Mouse (Mus musculus) thymus, adult 2 months (tissue): ENCODE measurements around the gene Dip2c. TPM values are rescaled to one million over a fixed set of nuclear protein-coding genes. Genes with fewer than 3 reads are reported as not detected.
A peak's percentile ranks its signal among the peaks of the same experiment; 100 is the strongest.

Source experiments
- DNase-seq: peaks from one replicate; pipeline ENCODE4 v3.0.0; 2021
- H3K27ac ChIP-seq: fragments of 200-500 bp; 2 replicates; pipeline ENCODE4 v1.5.1; 2012; ENCODE audit warnings: low read length, control low read depth; ENCODE audit not compliant: control insufficient read depth, insufficient read depth
- H3K27me3 ChIP-seq: fragments of 200-500 bp; 2 replicates; pipeline ENCODE4 v1.6.1; 2012; ENCODE audit warnings: mild to moderate bottlenecking, low read length, moderate library complexity, mixed read lengths; ENCODE audit not compliant: control insufficient read depth, insufficient read depth
- H3K36me3 ChIP-seq: fragments of 200-500 bp; 2 replicates; pipeline ENCODE4 v1.6.1; 2012; ENCODE audit warnings: mild to moderate bottlenecking, low read length, moderate library complexity; ENCODE audit not compliant: control insufficient read depth, insufficient read depth
- H3K4me1 ChIP-seq: fragments of 200-500 bp; replicated peaks from 2 replicates; pipeline ENCODE4 v1.6.1; 2012; ENCODE audit warnings: low read length; ENCODE audit not compliant: control insufficient read depth, insufficient read depth
- H3K4me3 ChIP-seq: fragments of 200-500 bp; 2 replicates; pipeline ENCODE4 v1.5.1; 2012; ENCODE audit warnings: mild to moderate bottlenecking, low read length, control low read depth, moderate library complexity; ENCODE audit not compliant: control insufficient read depth, insufficient read depth
- CTCF ChIP-seq: fragments of 200-500 bp; IDR thresholded peaks from 2 replicates; pipeline ENCODE4 v1.5.1; 2012; ENCODE audit warnings: mild to moderate bottlenecking, control low read depth, low read length, moderate library complexity, borderline replicate concordance; ENCODE audit not compliant: control insufficient read depth, poor library complexity, insufficient read depth; ENCODE audit errors: extremely low read depth
- POLR2A ChIP-seq: fragments of 200-500 bp; IDR thresholded peaks from 2 replicates; pipeline ENCODE4 v1.6.1; 2012; ENCODE audit warnings: mild to moderate bottlenecking, low read length, control low read depth, moderate library complexity; ENCODE audit not compliant: control insufficient read depth, poor library complexity, insufficient read depth; ENCODE audit errors: extremely low read depth
- WGBS: fragments of 180-500 bp; shearing (Covaris S2); methylation state at CpG from one replicate; pipeline ENCODE4 v1.1.7; 2018; 5-methylcytosine and 5-hydroxymethylcytosine counted together
- polyA plus RNA-seq: library from polyadenylated mRNA; depleted of rRNA; stranded (reverse); fragments of >200 nt; gene quantifications from 2 replicates; pipeline ENCODE4 v1.2.3, GENCODE M21; 2012

The Dip2c gene
- polyA plus RNA-seq, 1 experiment = 6.5 TPM

- Histone ChIP-seq H3K27ac (no peak overlapping the region), H3K27me3 (no peaks in the 10 kb centered on the region), H3K4me3 (no peak overlapping the region), H3K4me1 (no peaks in the 10 kb centered on the region), H3K36me3 (no peaks in the 10 kb centered on the region)
- TF ChIP-seq CTCF = no peak
- TF ChIP-seq POLR2A = no peak
- WGBS = 90% methylated on average over 2 of the region's 2 CpGs
- no peak for DNase-seq
These were observed 356.4 kb downstream of the Dip2c start for GRCm38 (mm10) chr13:9632684-9633083.

- no peak overlapping the region for H3K27ac ChIP-seq
- H3K4me1 ChIP-seq = no peaks in the 10 kb centered on the region
- DNase-seq = no peak
- H3K27me3 ChIP-seq = no peaks in the 10 kb centered on the region
- no peak for TF ChIP-seq POLR2A
- TF ChIP-seq CTCF = no peak
- H3K4me3 ChIP-seq = no peak overlapping the region
- H3K36me3 ChIP-seq = no peaks in the 10 kb centered on the region
- 95% methylated on average over 2 of the region's 2 CpGs for WGBS
These were observed 359.6 kb downstream of the Dip2c start for GRCm38 (mm10) chr13:9635951-9636350.

- Histone ChIP-seq H3K36me3 (no peaks in the 10 kb centered on the region), H3K4me1 (no peaks in the 10 kb centered on the region), H3K4me3 (no peak overlapping the region), H3K27me3 (no peaks in the 10 kb centered on the region), H3K27ac (no peak overlapping the region)
- DNase-seq = peak; percentile 31
- 57% methylated on average over 4 of the region's 4 CpGs for WGBS
- TF ChIP-seq CTCF = no peak
- no peak for TF ChIP-seq POLR2A
These were observed 360.2 kb downstream of the Dip2c start for GRCm38 (mm10) chr13:9636505-9636904.

- Histone ChIP-seq H3K27me3 (no peaks in the 10 kb centered on the region), H3K4me3 (no peak overlapping the region), H3K27ac (no peak overlapping the region), H3K36me3 (no peaks in the 10 kb centered on the region), H3K4me1 (no peaks in the 10 kb centered on the region)
- 45% methylated on average over 3 of the region's 3 CpGs for WGBS
- no peak for DNase-seq
- TF ChIP-seq POLR2A = no peak
- no peak for TF ChIP-seq CTCF
These were observed 361.6 kb downstream of the Dip2c start for GRCm38 (mm10) chr13:9637949-9638348.

- TF ChIP-seq POLR2A (no peak), CTCF (no peak)
- H3K4me1 ChIP-seq = no peaks in the 10 kb centered on the region
- H3K27me3 ChIP-seq = no peaks in the 10 kb centered on the region
- 98% methylated on average over 13 of the region's 13 CpGs for WGBS
- no peak overlapping the region for H3K27ac ChIP-seq
- no peak overlapping the region for H3K4me3 ChIP-seq
- no peak for DNase-seq
- H3K36me3 ChIP-seq = no peaks in the 10 kb centered on the region
These were observed 372.4 kb downstream of the Dip2c start for GRCm38 (mm10) chr13:9648716-9649115.

GRCm38 (mm10) chr13:9649894-9650293 is 373.6 kb downstream of the Dip2c start:
- WGBS = 100% methylated on average over 1 of the region's 1 CpGs
- DNase-seq = no peak

GRCm38 (mm10) chr13:9650580-9650979 is 374.3 kb downstream of the Dip2c start:
- TF ChIP-seq CTCF (no peak), POLR2A (no peak)
- Histone ChIP-seq H3K27ac (no peak overlapping the region), H3K27me3 (no peaks in the 10 kb centered on the region), H3K36me3 (no peaks in the 10 kb centered on the region), H3K4me3 (no peak overlapping the region), H3K4me1 (no peaks in the 10 kb centered on the region)
- no peak for DNase-seq

More at GRCm38 (mm10) chr13:9649894-9650293, 373.6 kb downstream of the Dip2c start:
- no peak overlapping the region for H3K4me3 ChIP-seq
- H3K4me1 ChIP-seq = no peaks in the 10 kb centered on the region
- H3K27ac ChIP-seq = no peak overlapping the region
- H3K27me3 ChIP-seq = no peaks in the 10 kb centered on the region
- H3K36me3 ChIP-seq = no peaks in the 10 kb centered on the region
- no peak for TF ChIP-seq POLR2A
- TF ChIP-seq CTCF = no peak
